Mouse (Mus musculus) MEL (cell line): ENCODE measurements around the gene Phf12. TPM values are rescaled to one million over a fixed set of nuclear protein-coding genes. Genes with fewer than 3 reads are reported as not detected.
A peak's percentile ranks its signal among the peaks of the same experiment; 100 is the strongest.

ENCODE experiments used
- DNase-seq: peaks from one replicate; pipeline ENCODE4 v3.0.0; 2011; ENCODE audit warnings: low read depth, low spot score
- H3K27ac ChIP-seq: 2 replicates; pipeline ENCODE4 v1.5.1; 2012; ENCODE audit warnings: low read depth, mild to moderate bottlenecking, control low read depth, low read length, moderate library complexity; ENCODE audit not compliant: control insufficient read depth
- H3K27me3 ChIP-seq, 2 experiments: fragments of 150-350 bp in 1 of 2; sonication (generic) in 1 of 2; 2 replicates each; pipeline ENCODE4 v1.6.1; 2012; ENCODE audit warnings: low read length in 2 of 2, mild to moderate bottlenecking in 2 of 2, improper control_type of control experiment in 1 of 2, moderate library complexity in 1 of 2; ENCODE audit not compliant: insufficient read depth in 2 of 2, control insufficient read depth in 1 of 2
- H3K36me3 ChIP-seq, 2 experiments: 2 replicates each; pipeline ENCODE4 v1.6.1; 2012 to 2014; ENCODE audit warnings: low read length in 2 of 2, improper control_type of control experiment in 1 of 2, inconsistent platforms in 1 of 2, mild to moderate bottlenecking in 1 of 2; ENCODE audit not compliant: insufficient read depth in 2 of 2, control insufficient read depth in 1 of 2
- H3K4me1 ChIP-seq, 2 experiments: fragments of 150-350 bp in 1 of 2; sonication (generic) in 1 of 2; 2 replicates each; pipeline ENCODE4 v1.6.1; 2012; ENCODE audit warnings: low read length in 2 of 2, improper control_type of control experiment in 1 of 2, mild to moderate bottlenecking in 1 of 2; ENCODE audit not compliant: insufficient read depth in 2 of 2, control insufficient read depth in 1 of 2
- H3K4me3 ChIP-seq, 2 experiments: fragments of 150-350 bp in 1 of 2; sonication (generic) in 1 of 2; 2 replicates each; pipeline ENCODE4 v1.5.1; 2012; ENCODE audit warnings: low read depth in 2 of 2, low read length in 2 of 2, mild to moderate bottlenecking in 2 of 2, moderate library complexity in 2 of 2, control low read depth in 1 of 2, improper control_type of control experiment in 1 of 2; ENCODE audit not compliant: control insufficient read depth in 1 of 2, insufficient read depth in 1 of 2
- H3K79me2 ChIP-seq: 2 replicates; pipeline ENCODE4 v1.6.1; 2012; ENCODE audit warnings: mild to moderate bottlenecking, low read length, moderate library complexity; ENCODE audit not compliant: control insufficient read depth, poor library complexity, insufficient read depth
- H3K9ac ChIP-seq: 2 replicates; pipeline ENCODE4 v1.6.1; 2012; ENCODE audit warnings: low read depth, mild to moderate bottlenecking, control low read depth, low read length, moderate library complexity; ENCODE audit not compliant: control insufficient read depth, poor library complexity, severe bottlenecking
- H3K9me3 ChIP-seq: fragments of 150-350 bp; sonication (generic); replicated peaks from 2 replicates; pipeline ENCODE4 v1.6.1; 2012; ENCODE audit warnings: mild to moderate bottlenecking, low read length, improper control_type of control experiment, moderate library complexity; ENCODE audit not compliant: insufficient read depth
- BHLHE40 ChIP-seq: IDR thresholded peaks from 2 replicates; pipeline ENCODE4 v1.6.1; 2012; ENCODE audit warnings: low read depth, mild to moderate bottlenecking, inconsistent platforms, low read length, improper control_type of control experiment, borderline replicate concordance
- CHD1 ChIP-seq: IDR thresholded peaks from 2 replicates; pipeline ENCODE4 v1.6.1; 2012; ENCODE audit warnings: low read depth, mild to moderate bottlenecking, inconsistent platforms, low read length, improper control_type of control experiment
- CHD2 ChIP-seq: IDR thresholded peaks from 2 replicates; pipeline ENCODE4 v1.6.1; 2011; ENCODE audit warnings: low read length, improper control_type of control experiment
- CTCF ChIP-seq, 3 experiments: IDR thresholded peaks in 2 of 3; conservative IDR thresholded peaks in 1 of 3; 2 replicates each; pipeline ENCODE4 v1.5.1; 2011 to 2012; ENCODE audit warnings: low read length in 3 of 3, low read depth in 2 of 3, mild to moderate bottlenecking in 2 of 3, improper control_type of control experiment in 1 of 3, inconsistent platforms in 1 of 3, mixed read lengths in 1 of 3, moderate library complexity in 1 of 3; ENCODE audit not compliant: control insufficient read depth in 1 of 3, insufficient read depth in 1 of 3, poor library complexity in 1 of 3, severe bottlenecking in 1 of 3
- ELF1 ChIP-seq: IDR thresholded peaks from 2 replicates; pipeline ENCODE4 v1.6.1; 2014; ENCODE audit warnings: low read depth, mild to moderate bottlenecking, inconsistent platforms, low read length, improper control_type of control experiment, moderate library complexity
- EP300 ChIP-seq, 2 experiments: IDR thresholded peaks; 2 replicates each; pipeline ENCODE4 v1.6.1; 2011; ENCODE audit warnings: improper control_type of control experiment in 2 of 2, low read length in 2 of 2, low read depth in 1 of 2, mild to moderate bottlenecking in 1 of 2
- ETS1 ChIP-seq: IDR thresholded peaks from 2 replicates; pipeline ENCODE4 v1.6.1; 2012; ENCODE audit warnings: low read depth, mild to moderate bottlenecking, inconsistent platforms, low read length, improper control_type of control experiment, moderate library complexity
- GABPA ChIP-seq: IDR thresholded peaks from 2 replicates; pipeline ENCODE4 v1.6.1; 2012; ENCODE audit warnings: low read depth, mild to moderate bottlenecking, inconsistent platforms, low read length, improper control_type of control experiment, moderate library complexity
- GATA1 ChIP-seq: IDR thresholded peaks from 2 replicates; pipeline ENCODE4 v1.6.1; 2011; ENCODE audit warnings: low read depth, low read length, improper control_type of control experiment
- HCFC1 ChIP-seq: IDR thresholded peaks from 2 replicates; pipeline ENCODE4 v1.6.1; 2012; ENCODE audit warnings: low read depth, mild to moderate bottlenecking, inconsistent platforms, low read length, improper control_type of control experiment, moderate library complexity
- JUND ChIP-seq: IDR thresholded peaks from 2 replicates; pipeline ENCODE4 v1.6.1; 2011; ENCODE audit warnings: low read depth, mild to moderate bottlenecking, improper control_type of control experiment, low read length
- KAT2A ChIP-seq: conservative IDR thresholded peaks from 2 replicates; pipeline ENCODE4 v1.6.1; 2012; ENCODE audit warnings: low read depth, low read length, improper control_type of control experiment, inconsistent platforms
- MAFK ChIP-seq: IDR thresholded peaks from 2 replicates; pipeline ENCODE4 v1.6.1; 2011; ENCODE audit warnings: low read depth, mild to moderate bottlenecking, low read length, improper control_type of control experiment, borderline replicate concordance
- MAX ChIP-seq: IDR thresholded peaks from 2 replicates; pipeline ENCODE4 v1.6.1; 2011; ENCODE audit warnings: low read length, improper control_type of control experiment
- MAZ ChIP-seq: IDR thresholded peaks from 2 replicates; pipeline ENCODE4 v1.6.1; 2012; ENCODE audit warnings: low read depth, mild to moderate bottlenecking, inconsistent platforms, low read length, improper control_type of control experiment
- MEF2A ChIP-seq: IDR thresholded peaks from 2 replicates; pipeline ENCODE4 v1.6.1; 2014; ENCODE audit warnings: low read depth, mild to moderate bottlenecking, inconsistent platforms, low read length, improper control_type of control experiment; ENCODE audit not compliant: poor library complexity, insufficient replicate concordance, severe bottlenecking; ENCODE audit errors: extremely low read depth
- MXI1 ChIP-seq: IDR thresholded peaks from 2 replicates; pipeline ENCODE4 v1.6.1; 2011; ENCODE audit warnings: mild to moderate bottlenecking, low read depth, low read length, improper control_type of control experiment
- MYB ChIP-seq: IDR thresholded peaks from 2 replicates; pipeline ENCODE4 v1.6.1; 2011; ENCODE audit warnings: mild to moderate bottlenecking, low read depth, low read length, improper control_type of control experiment
- MYC ChIP-seq: IDR thresholded peaks from 2 replicates; pipeline ENCODE4 v1.6.1; 2011; ENCODE audit warnings: low read depth, mild to moderate bottlenecking, low read length, improper control_type of control experiment, moderate library complexity
- NELFE ChIP-seq: IDR thresholded peaks from 2 replicates; pipeline ENCODE4 v1.6.1; 2011; ENCODE audit warnings: low read depth, low read length, improper control_type of control experiment
- NRF1 ChIP-seq: IDR thresholded peaks from 2 replicates; pipeline ENCODE4 v1.6.1; 2014; ENCODE audit warnings: low read depth, mild to moderate bottlenecking, inconsistent platforms, low read length, improper control_type of control experiment, moderate library complexity; ENCODE audit not compliant: poor library complexity, insufficient read depth, severe bottlenecking
- POLR2A ChIP-seq, 2 experiments: IDR thresholded peaks; 2 replicates each; pipeline ENCODE4 v1.6.1; 2011 to 2012; ENCODE audit warnings: low read length in 2 of 2, mild to moderate bottlenecking in 2 of 2, control low read depth in 1 of 2, improper control_type of control experiment in 1 of 2, low read depth in 1 of 2, moderate library complexity in 1 of 2; ENCODE audit not compliant: control insufficient read depth in 1 of 2, insufficient read depth in 1 of 2, poor library complexity in 1 of 2
- POLR2AphosphoS2 ChIP-seq: IDR thresholded peaks from 2 replicates; pipeline ENCODE4 v1.6.1; 2011; ENCODE audit warnings: low read length, improper control_type of control experiment
- POLR2AphosphoS5 ChIP-seq: IDR thresholded peaks from 2 replicates; pipeline ENCODE4 v1.6.1; 2012; ENCODE audit warnings: low read depth, borderline replicate concordance, mild to moderate bottlenecking, inconsistent platforms, low read length, moderate library complexity, mixed read lengths
- RAD21 ChIP-seq: IDR thresholded peaks from 2 replicates; pipeline ENCODE4 v1.6.1; 2011; ENCODE audit warnings: mild to moderate bottlenecking, low read depth, low read length, improper control_type of control experiment
- RCOR1 ChIP-seq: IDR thresholded peaks from 2 replicates; pipeline ENCODE4 v1.6.1; 2012; ENCODE audit warnings: low read depth, mild to moderate bottlenecking, inconsistent platforms, low read length, improper control_type of control experiment
- SIN3A ChIP-seq: IDR thresholded peaks from 2 replicates; pipeline ENCODE4 v1.6.1; 2012; ENCODE audit warnings: low read length, improper control_type of control experiment, inconsistent platforms
- SMC3 ChIP-seq: IDR thresholded peaks from 2 replicates; pipeline ENCODE4 v1.6.1; 2011; ENCODE audit warnings: low read depth, low read length, improper control_type of control experiment
- TAL1 ChIP-seq: IDR thresholded peaks from 2 replicates; pipeline ENCODE4 v1.6.1; 2012; ENCODE audit warnings: mild to moderate bottlenecking, inconsistent platforms, low read length, moderate library complexity, mixed read lengths
- TBP ChIP-seq: IDR thresholded peaks from 2 replicates; pipeline ENCODE4 v1.8.0; 2011; ENCODE audit warnings: low read depth, low read length, improper control_type of control experiment
- TCF12 ChIP-seq: IDR thresholded peaks from 2 replicates; pipeline ENCODE4 v1.6.1; 2014; ENCODE audit warnings: low read depth, mild to moderate bottlenecking, inconsistent platforms, low read length, improper control_type of control experiment, moderate library complexity
- UBTF ChIP-seq: IDR thresholded peaks from 2 replicates; pipeline ENCODE4 v1.6.1; 2012; ENCODE audit warnings: low read depth, mild to moderate bottlenecking, inconsistent platforms, low read length, improper control_type of control experiment, moderate library complexity, borderline replicate concordance; ENCODE audit not compliant: insufficient read depth
- USF1 ChIP-seq: IDR thresholded peaks from 2 replicates; pipeline ENCODE4 v1.6.1; 2014; ENCODE audit warnings: low read depth, mild to moderate bottlenecking, inconsistent platforms, low read length, improper control_type of control experiment, moderate library complexity
- USF2 ChIP-seq, 2 experiments: IDR thresholded peaks; 2 replicates each; pipeline ENCODE4 v1.6.1; 2011 to 2012; ENCODE audit warnings: improper control_type of control experiment in 2 of 2, low read length in 2 of 2, borderline replicate concordance in 1 of 2, inconsistent platforms in 1 of 2, low read depth in 1 of 2, mild to moderate bottlenecking in 1 of 2; ENCODE audit not compliant: insufficient read depth in 1 of 2
- ZC3H11A ChIP-seq: IDR thresholded peaks from 2 replicates; pipeline ENCODE4 v1.6.1; 2012; ENCODE audit warnings: low read depth, mild to moderate bottlenecking, inconsistent platforms, low read length, improper control_type of control experiment
- ZKSCAN1 ChIP-seq: IDR thresholded peaks from 2 replicates; pipeline ENCODE4 v1.6.1; 2012; ENCODE audit warnings: low read depth, mild to moderate bottlenecking, inconsistent platforms, low read length, improper control_type of control experiment, moderate library complexity
- ZMIZ1 ChIP-seq: IDR thresholded peaks from 2 replicates; pipeline ENCODE4 v1.6.1; 2012; ENCODE audit warnings: low read depth, mild to moderate bottlenecking, inconsistent platforms, low read length, improper control_type of control experiment, moderate library complexity
- ZNF384 ChIP-seq: IDR thresholded peaks from 2 replicates; pipeline ENCODE4 v1.6.1; 2012; ENCODE audit warnings: low read depth, mild to moderate bottlenecking, inconsistent platforms, low read length, improper control_type of control experiment
- polyA plus RNA-seq, 2 experiments: library from polyadenylated mRNA; stranded (reverse) in 1 of 2; unstranded in 1 of 2; fragments of >175 nt in 1 of 2; fragments of >200 nt in 1 of 2; gene quantifications; 2 replicates each; pipeline versions ENCODE4 v1.2.1 to v1.2.4; 2012; ENCODE audit warnings: low replicate concordance in 2 of 2, low read depth in 1 of 2; ENCODE audit not compliant: insufficient read length in 2 of 2, insufficient read depth in 1 of 2, missing spikeins in 1 of 2
- total RNA-seq: library from RNA; depleted of rRNA; stranded (reverse); fragments of 300-350 nt; gene quantifications from 2 replicates; pipeline ENCODE4 v1.2.3, GENCODE M21; 2012

The Phf12 gene
- total and polyA plus RNA-seq, 3 experiments, result 20.7 to 56.9 (median 43.8) TPM

- H3K27ac ChIP-seq, result no peak overlapping the region
- H3K36me3 ChIP-seq, result peaks cover 0 to 55% of the 10 kb centered on the region in 2 experiments; a peak in 2 of 4 replicates
- DNase-seq, result peak; percentile 90
- no peak overlapping the region for H3K9ac ChIP-seq
- H3K4me1 ChIP-seq, result no peaks in the 10 kb centered on the region
- H3K79me2 ChIP-seq, result no peaks in the 10 kb centered on the region
- H3K27me3 ChIP-seq, result no peaks in the 10 kb centered on the region
- no peaks in the 10 kb centered on the region for H3K9me3 ChIP-seq
- H3K4me3 ChIP-seq, result no peak overlapping the region
- TF ChIP-seq ZNF384 (no peak), ZMIZ1 (no peak), TAL1 (no peak), NRF1 (no peak), POLR2AphosphoS5 (no peak), UBTF (no peak), HCFC1 (no peak), JUND (no peak), SMC3 (peak; percentile 77), MAFK (no peak), CHD2 (no peak), ETS1 (no peak), BHLHE40 (no peak), KAT2A (no peak), SIN3A (peak; percentile 29; the same call in 1 of the 2 replicates), ELF1 (no peak), MAZ (no peak), USF1 (no peak), POLR2A (IDR thresholded peaks at IDR 0.05; ENCODE audit: control insufficient read depth in 1 of 2, insufficient read depth in 1 of 2, low read depth in 1 of 2, low read length in 2 of 2, poor library complexity in 1 of 2) (no peak), RCOR1 (0 out of 2 replicates have a peak, but pooled peaks have one; percentile 23), ZKSCAN1 (no peak), MEF2A (no peak), CHD1 (no peak), TBP (no peak), NELFE (no peak), CTCF (IDR thresholded peaks at IDR 0.05 in 2 of 3, conservative IDR thresholded peaks at IDR 0.05 in 1 of 3; ENCODE audit: control insufficient read depth in 1 of 3, insufficient read depth in 1 of 3, low read depth in 2 of 3, low read length in 3 of 3, poor library complexity in 1 of 3, severe bottlenecking in 1 of 3) (peak; percentile 82 to 97 (median 96)), ZC3H11A (0 out of 2 replicates have a peak, but pooled peaks have one; percentile 35), MXI1 (no peak), POLR2AphosphoS2 (no peak), RAD21 (peak; percentile 59), TCF12 (no peak), GATA1 (no peak), GABPA (no peak), MYC (peak; percentile 86), MYB (no peak), USF2 (IDR thresholded peaks at IDR 0.05; ENCODE audit: borderline replicate concordance in 1 of 2, insufficient read depth in 1 of 2, low read depth in 1 of 2, low read length in 2 of 2) (no peak), EP300 (IDR thresholded peaks at IDR 0.05; ENCODE audit: low read depth in 1 of 2, low read length in 2 of 2) (no peak), MAX (no peak)
Observed at GRCm38 (mm10) chr11:78019676-78020075, 37.1 kb downstream of the Phf12 start.
